Mouse (Mus musculus) limb, embryonic 13.5 days (tissue): Measurements from ENCODE around the gene Reep6. TPM values are rescaled to one million over a fixed set of nuclear protein-coding genes. Genes with fewer than 3 reads are reported as not detected.
A peak's percentile ranks its signal among the peaks of the same experiment; 100 is the strongest.

Source experiments
- ATAC-seq: fragments of 200-750 bp; cut with Nextera tagmentation; 2 replicates; pipeline ENCODE4 v1.8.0; 2017; ENCODE audit warnings: low read depth, moderate number of reproducible peaks, moderate TSS enrichment; ENCODE audit not compliant: low FRiP score
- H3K27ac ChIP-seq: fragments of 300-500 bp; sonication (generic); 2 replicates; pipeline ENCODE4 v1.5.1; 2015; ENCODE audit warnings: inconsistent platforms, mild to moderate bottlenecking, moderate library complexity
- H3K27me3 ChIP-seq: fragments of 300-500 bp; sonication (generic); 2 replicates; pipeline ENCODE4 v1.6.1; 2015; ENCODE audit warnings: mild to moderate bottlenecking, inconsistent platforms
- H3K36me3 ChIP-seq: fragments of 300-500 bp; sonication (generic); 2 replicates; pipeline ENCODE4 v1.6.1; 2015; ENCODE audit warnings: inconsistent platforms, mild to moderate bottlenecking, moderate library complexity
- H3K4me1 ChIP-seq: fragments of 300-500 bp; sonication (generic); 2 replicates; pipeline ENCODE4 v1.6.1; 2015; ENCODE audit warnings: inconsistent platforms
- H3K4me2 ChIP-seq: fragments of 300-500 bp; sonication (generic); replicated peaks from 2 replicates; pipeline ENCODE4 v1.6.1; 2015; ENCODE audit warnings: inconsistent platforms, mild to moderate bottlenecking, moderate library complexity
- H3K4me3 ChIP-seq: fragments of 300-500 bp; sonication (generic); 2 replicates; pipeline ENCODE4 v1.5.1; 2015; ENCODE audit warnings: moderate library complexity, mild to moderate bottlenecking, inconsistent platforms
- H3K9ac ChIP-seq: fragments of 300-500 bp; sonication (generic); 2 replicates; pipeline ENCODE4 v1.6.1; 2015; ENCODE audit warnings: mild to moderate bottlenecking, inconsistent platforms
- H3K9me3 ChIP-seq: fragments of 300-500 bp; sonication (generic); 2 replicates; pipeline ENCODE4 v1.6.1; 2016; ENCODE audit warnings: inconsistent platforms
- WGBS: fragments of 180-500 bp; shearing (Covaris S2); methylation state at CpG from one replicate; pipeline ENCODE4 v1.1.7; 2015; 5-methylcytosine and 5-hydroxymethylcytosine counted together
- polyA plus RNA-seq: library from polyadenylated mRNA; unstranded; fragments of >200 nt; fragmentation: Nextera tagmentation; extraction: Ambion mirVana; gene quantifications from 2 replicates; pipeline ENCODE4 v1.2.1, GENCODE M21; 2015

Gene Reep6
- polyA plus RNA-seq, 1 experiment from 2014 or later = 6.3 TPM

GRCm38 (mm10) chr10:80368392-80368791, 38.6 kb downstream of the Reep6 start:
- Histone ChIP-seq H3K36me3 (no peaks in the 10 kb centered on the region), H3K9ac (no peak overlapping the region), H3K4me1 (peaks cover 7% of the 10 kb centered on the region; the same call in 1 of the 2 replicates), H3K9me3 (peaks cover 4% of the 10 kb centered on the region; the same call in 1 of the 2 replicates), H3K4me2 (no peak overlapping the region), H3K27me3 (peaks cover 19% of the 10 kb centered on the region), H3K4me3 (no peak overlapping the region), H3K27ac (no peak overlapping the region)
- ATAC-seq = no peak
- 85% methylated on average over 6 of the region's 6 CpGs for whole genome bisulfite sequencing

GRCm38 (mm10) chr10:80369995-80370747, 40.4 kb downstream of the Reep6 start:
- Histone ChIP-seq H3K9ac (no peak overlapping the region), H3K27me3 (peaks cover 5% of the 10 kb centered on the region; the same call in 1 of the 2 replicates), H3K4me1 (peaks cover 7% of the 10 kb centered on the region; the same call in 1 of the 2 replicates), H3K9me3 (peaks cover 4% of the 10 kb centered on the region; the same call in 1 of the 2 replicates), H3K36me3 (no peaks in the 10 kb centered on the region), H3K27ac (no peak overlapping the region), H3K4me3 (no peak overlapping the region), H3K4me2 (no peak overlapping the region)
- 79% methylated on average over 21 of the region's 21 CpGs for WGBS
- ATAC-seq = no peak

GRCm38 (mm10) chr10:80371411-80371966, 41.7 kb downstream of the Reep6 start:
- ATAC-seq = peak; percentile 88
- Histone ChIP-seq H3K27me3 (no peaks in the 10 kb centered on the region), H3K36me3 (no peaks in the 10 kb centered on the region), H3K4me2 (peak overlapping the region; percentile 53), H3K27ac (no peak overlapping the region; the same call in 1 of the 2 replicates), H3K9me3 (peaks cover 4% of the 10 kb centered on the region; the same call in 1 of the 2 replicates), H3K9ac (peak overlapping the region; percentile 50; the same call in 1 of the 2 replicates), H3K4me1 (peaks cover 7% of the 10 kb centered on the region; the same call in 1 of the 2 replicates), H3K4me3 (peak overlapping the region; percentile 40)
- WGBS = 2% methylated on average over 12 of the region's 12 CpGs

GRCm38 (mm10) chr10:80371983-80372382, 42.2 kb downstream of the Reep6 start:
- no peak for ATAC-seq
- Histone ChIP-seq H3K9me3 (peaks cover 4% of the 10 kb centered on the region; the same call in 1 of the 2 replicates), H3K27me3 (no peaks in the 10 kb centered on the region), H3K4me2 (peak overlapping the region; percentile 53), H3K36me3 (no peaks in the 10 kb centered on the region), H3K27ac (no peak overlapping the region; the same call in 1 of the 2 replicates), H3K4me3 (peak overlapping the region; percentile 40), H3K9ac (peak overlapping the region; percentile 50; the same call in 1 of the 2 replicates), H3K4me1 (peaks cover 7% of the 10 kb centered on the region; the same call in 1 of the 2 replicates)
- 49% methylated on average over 9 of the region's 9 CpGs for WGBS

- no peak overlapping the region for H3K4me3 ChIP-seq
- WGBS = 81% methylated on average over 6 of the region's 6 CpGs
- no peaks in the 10 kb centered on the region for H3K27me3 ChIP-seq
- no peaks in the 10 kb centered on the region for H3K36me3 ChIP-seq
- H3K4me2 ChIP-seq = no peak overlapping the region
- no peak overlapping the region for H3K9ac ChIP-seq
- H3K27ac ChIP-seq = no peak overlapping the region
- no peak for ATAC-seq
- H3K4me1 ChIP-seq = peaks cover 7% of the 10 kb centered on the region; the same call in 1 of the 2 replicates
- H3K9me3 ChIP-seq = peaks cover 4% of the 10 kb centered on the region; the same call in 1 of the 2 replicates
These were observed 43.0 kb downstream of the Reep6 start for GRCm38 (mm10) chr10:80372706-80373105.

GRCm38 (mm10) chr10:80374063-80374462, 44.3 kb downstream of the Reep6 start:
- WGBS = 18% methylated on average over 6 of the region's 6 CpGs
- Histone ChIP-seq H3K9me3 (no peaks in the 10 kb centered on the region), H3K27me3 (no peaks in the 10 kb centered on the region), H3K4me1 (peaks cover 7% of the 10 kb centered on the region; the same call in 1 of the 2 replicates), H3K4me3 (no peak overlapping the region), H3K27ac (no peak overlapping the region), H3K9ac (no peak overlapping the region), H3K36me3 (no peaks in the 10 kb centered on the region), H3K4me2 (no peak overlapping the region)
- ATAC-seq = no peak

GRCm38 (mm10) chr10:80376160-80376559, 46.4 kb downstream of the Reep6 start:
- no peak for ATAC-seq
- Histone ChIP-seq H3K36me3 (peaks cover 16% of the 10 kb centered on the region), H3K9ac (no peak overlapping the region), H3K4me1 (peaks cover 9% of the 10 kb centered on the region; the same call in 1 of the 2 replicates), H3K27me3 (no peaks in the 10 kb centered on the region), H3K4me3 (no peak overlapping the region), H3K4me2 (no peak overlapping the region), H3K27ac (no peak overlapping the region), H3K9me3 (no peaks in the 10 kb centered on the region)
- WGBS = 2% methylated on average over 7 of the region's 7 CpGs

GRCm38 (mm10) chr10:80377716-80378115, 48.0 kb downstream of the Reep6 start:
- H3K36me3 ChIP-seq = peaks cover 32% of the 10 kb centered on the region
- no peak overlapping the region for H3K4me2 ChIP-seq
- ATAC-seq = no peak
- WGBS = 49% methylated on average over 10 of the region's 10 CpGs
- H3K27me3 ChIP-seq = no peaks in the 10 kb centered on the region
- no peaks in the 10 kb centered on the region for H3K9me3 ChIP-seq
- H3K4me3 ChIP-seq = no peak overlapping the region
- no peak overlapping the region for H3K27ac ChIP-seq
- 0 out of 2 replicates have a peak, but pooled peaks cover 5% of the 10 kb centered on the region for H3K4me1 ChIP-seq
- H3K9ac ChIP-seq = no peak overlapping the region

GRCm38 (mm10) chr10:80382641-80383365, 53.0 kb downstream of the Reep6 start:
- Histone ChIP-seq H3K36me3 (peaks cover 56% of the 10 kb centered on the region), H3K9ac (no peak overlapping the region), H3K4me1 (peaks cover 34% of the 10 kb centered on the region), H3K27me3 (no peaks in the 10 kb centered on the region), H3K4me2 (peak overlapping the region; percentile 95; the same call in 1 of the 2 replicates), H3K4me3 (0 out of 2 replicates have a peak overlapping the region, but pooled peaks have one; percentile 12), H3K9me3 (no peaks in the 10 kb centered on the region), H3K27ac (no peak overlapping the region)
- ATAC-seq = no peak
- 78% methylated on average over 7 of the region's 7 CpGs for WGBS

- H3K9ac ChIP-seq = 0 out of 2 replicates have a peak overlapping the region, but pooled peaks have one; percentile 5
- ATAC-seq = no peak
- H3K36me3 ChIP-seq = peaks cover 56% of the 10 kb centered on the region
- H3K9me3 ChIP-seq = no peaks in the 10 kb centered on the region
- H3K4me2 ChIP-seq = peak overlapping the region; percentile 95; the same call in 1 of the 2 replicates
- 60% methylated on average over 4 of the region's 4 CpGs for WGBS
- peak overlapping the region; percentile 12; the same call in 1 of the 2 replicates for H3K4me3 ChIP-seq
- no peak overlapping the region for H3K27ac ChIP-seq
- H3K4me1 ChIP-seq = peaks cover 40% of the 10 kb centered on the region
- H3K27me3 ChIP-seq = no peaks in the 10 kb centered on the region
These were observed 53.7 kb downstream of the Reep6 start for GRCm38 (mm10) chr10:80383431-80383830.

- peaks cover 56% of the 10 kb centered on the region for H3K36me3 ChIP-seq
- H3K4me2 ChIP-seq = peak overlapping the region; percentile 95
- H3K4me1 ChIP-seq = peaks cover 46% of the 10 kb centered on the region
- peak overlapping the region; percentile 99 for H3K9ac ChIP-seq
- no peaks in the 10 kb centered on the region for H3K27me3 ChIP-seq
- WGBS = 88% methylated on average over 4 of the region's 4 CpGs
- H3K4me3 ChIP-seq = peak overlapping the region; percentile 97
- no peak overlapping the region for H3K27ac ChIP-seq
- no peaks in the 10 kb centered on the region for H3K9me3 ChIP-seq
- no peak for ATAC-seq
These were observed 54.4 kb downstream of the Reep6 start for GRCm38 (mm10) chr10:80384115-80384639.
